Mouse (Mus musculus) lung, postnatal 0 days (tissue): ENCODE measurements around the gene Ccdc62.

Experiments used
- CTCF ChIP-seq: IDR thresholded peaks from 2 replicates; pipeline ENCODE4 v1.5.1; 2016; ENCODE audit warnings: antibody characterized with exemption, mild to moderate bottlenecking
- EP300 ChIP-seq: IDR thresholded peaks from 2 replicates; pipeline ENCODE4 v1.6.1; 2016; ENCODE audit warnings: antibody characterized with exemption, mild to moderate bottlenecking, control low read depth

DNA sequence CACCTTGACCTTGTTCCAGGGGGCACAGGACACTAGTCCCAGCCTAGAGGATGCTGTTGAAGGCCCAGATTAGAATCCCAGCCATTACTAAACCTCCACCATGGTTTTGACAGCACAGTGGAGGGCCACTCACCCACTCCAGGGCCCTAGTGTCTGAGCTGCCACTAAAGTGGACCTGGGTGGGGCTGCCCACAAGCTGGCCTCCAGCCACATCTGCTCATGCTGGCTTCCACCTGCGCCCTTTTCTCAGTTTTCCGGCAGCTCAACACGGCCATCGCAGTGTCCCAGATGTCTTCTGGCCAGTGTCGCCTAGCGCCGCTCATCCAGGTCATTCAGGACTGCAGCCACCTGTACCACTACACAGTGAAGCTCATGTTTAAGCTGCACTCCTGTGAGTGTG lies 64.0 kb downstream of the Ccdc62 start:
- TF ChIP-seq EP300 (no peak), CTCF (no peak)
